Mouse (Mus musculus): Measurements from ENCODE around the gene Asah2. TPM values are rescaled to one million over a fixed set of nuclear protein-coding genes. Genes with fewer than 3 reads are reported as not detected.

Asah2 gene
- polyA plus RNA-seq (2014; fragmentation: Illumina TruSeq; extraction: RNeasy Lipid Tissue Mini Kit (QIAGEN cat#74804); ENCODE audit: insufficient read depth, low read depth, low replicate concordance), result 3.8 TPM

DNA sequence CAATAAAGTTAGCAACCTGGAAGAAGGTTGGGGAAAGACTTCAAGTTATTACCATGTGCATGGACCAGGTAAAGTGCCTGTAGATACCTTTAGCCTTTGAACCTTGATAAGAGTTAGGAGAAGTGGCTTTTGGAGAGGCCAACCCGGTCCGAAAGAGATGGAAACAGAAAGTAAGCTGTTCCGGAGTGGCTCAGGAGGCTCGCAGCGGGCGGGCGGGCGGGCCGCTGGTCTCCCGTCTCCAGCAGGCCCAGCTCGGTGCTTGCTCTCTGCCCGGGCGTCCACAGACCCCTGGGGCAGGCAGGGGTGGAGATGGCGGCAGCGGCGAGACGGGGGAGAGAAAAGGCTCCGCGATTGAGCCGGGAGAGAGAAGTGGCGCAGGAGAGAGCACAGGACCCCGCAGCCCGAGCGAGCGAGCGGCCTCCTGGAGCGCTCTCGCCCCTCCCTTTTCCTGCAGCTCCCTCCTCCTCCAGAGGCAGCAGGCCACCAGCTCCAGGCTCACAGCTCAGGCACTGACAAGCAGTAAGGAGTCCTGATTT is at the start of gene Asah2:
TSS of gene Asah2 (minus strand) at position 441 of the 536 bp plus-strand sequence.

Other genes with a start within 250 kb of the Asah2 start
- not detected for gene A1cf, start 239.4 kb downstream of the Asah2 start, polyA plus RNA-seq (2014; fragmentation: Illumina TruSeq; extraction: RNeasy Lipid Tissue Mini Kit (QIAGEN cat#74804); ENCODE audit: insufficient read depth, low read depth, low replicate concordance)

Measured in lung, adult 10 weeks (tissue).